Mouse (Mus musculus) mouse embryonic stem cell (cell line): Measurements from ENCODE around the gene Gm6614.
"Not testable (repeated sequence)": the region's sequence is repeated elsewhere in the genome, so short reads cannot be mapped to it uniquely, and the experiment has no call there.

Source experiments
- in situ Hi-C, 2 experiments: fragments of 300-500 bp; cut with MboI; formaldehyde crosslinking; loops; 1 replicate in 1 of 2; 3 replicates in 1 of 2; pipeline ENCODE4 v1.14.3; 2019 to 2020; ENCODE audit warnings: low sequenced_read_pairs in 2 of 2, low pct_unique_long_range_greater_than_20kb in 1 of 2, mixed read lengths in 1 of 2; ENCODE audit not compliant: unreplicated experiment in 1 of 2

The Gm6614 gene

GRCm38 (mm10) chr6:142011364-142011955 is at the start of gene Gm6614:
TSS of gene Gm6614 (minus strand) at chr6:142011414.
- in situ Hi-C loops: no loop called here

DNA sequence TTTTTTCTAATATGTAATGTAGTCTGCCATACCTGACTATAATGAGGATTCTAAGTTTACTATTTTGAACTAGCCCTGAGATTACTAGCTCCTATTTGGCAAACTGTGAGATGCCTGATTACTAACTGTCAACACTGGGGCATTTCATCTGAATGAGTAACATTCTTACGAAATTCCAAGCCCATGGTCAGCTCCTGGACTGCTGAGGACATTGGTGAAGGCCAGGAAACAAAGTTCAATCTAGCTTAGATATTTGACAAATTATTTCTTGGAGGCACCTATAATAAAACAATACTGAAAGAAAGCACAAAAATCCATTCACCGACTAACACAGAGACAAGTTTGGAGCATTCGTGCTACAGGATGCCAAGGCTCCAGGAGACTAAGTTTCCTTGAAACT is 47.1 kb upstream of the Gm6614 start:
- in situ Hi-C loops: not testable (repeated sequence)

DNA sequence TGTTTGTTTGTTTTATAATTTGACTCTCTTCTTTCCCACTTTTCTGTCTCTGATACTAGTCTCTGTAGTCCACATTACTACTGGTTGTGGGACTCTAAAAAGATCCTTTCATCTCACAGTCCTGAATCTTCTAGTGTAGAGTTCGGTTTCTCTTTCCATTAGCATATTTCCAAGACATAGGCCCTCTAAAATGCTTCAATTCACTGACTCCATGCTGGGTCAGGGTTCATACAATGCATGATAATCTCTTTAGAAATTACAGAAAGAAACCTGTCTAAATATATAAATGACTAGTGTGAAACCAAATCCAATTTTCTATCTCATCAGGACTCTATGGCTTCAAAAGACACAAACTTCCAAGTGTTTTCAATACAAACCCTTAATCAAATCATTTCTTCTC is 36.5 kb upstream of the Gm6614 start:
- in situ Hi-C loops: loop anchor here in 1 of 2 experiments (25.0 kb wide), 1 partner anchor 560 kb away; no protein-coding TSS in a partner anchor

- in situ Hi-C loops: loop anchor here in 1 of 2 experiments (25.0 kb wide), 1 partner anchor 558 kb away; no protein-coding TSS in a partner anchor
These were observed 34.5 kb upstream of the Gm6614 start for GRCm38 (mm10) chr6:142045746-142046145.

- in situ Hi-C loops: loop anchor here in 1 of 2 experiments (25.0 kb wide), 1 partner anchor 555 kb away; no protein-coding TSS in a partner anchor
These were observed 30.7 kb upstream of the Gm6614 start for GRCm38 (mm10) chr6:142041896-142042295.

DNA sequence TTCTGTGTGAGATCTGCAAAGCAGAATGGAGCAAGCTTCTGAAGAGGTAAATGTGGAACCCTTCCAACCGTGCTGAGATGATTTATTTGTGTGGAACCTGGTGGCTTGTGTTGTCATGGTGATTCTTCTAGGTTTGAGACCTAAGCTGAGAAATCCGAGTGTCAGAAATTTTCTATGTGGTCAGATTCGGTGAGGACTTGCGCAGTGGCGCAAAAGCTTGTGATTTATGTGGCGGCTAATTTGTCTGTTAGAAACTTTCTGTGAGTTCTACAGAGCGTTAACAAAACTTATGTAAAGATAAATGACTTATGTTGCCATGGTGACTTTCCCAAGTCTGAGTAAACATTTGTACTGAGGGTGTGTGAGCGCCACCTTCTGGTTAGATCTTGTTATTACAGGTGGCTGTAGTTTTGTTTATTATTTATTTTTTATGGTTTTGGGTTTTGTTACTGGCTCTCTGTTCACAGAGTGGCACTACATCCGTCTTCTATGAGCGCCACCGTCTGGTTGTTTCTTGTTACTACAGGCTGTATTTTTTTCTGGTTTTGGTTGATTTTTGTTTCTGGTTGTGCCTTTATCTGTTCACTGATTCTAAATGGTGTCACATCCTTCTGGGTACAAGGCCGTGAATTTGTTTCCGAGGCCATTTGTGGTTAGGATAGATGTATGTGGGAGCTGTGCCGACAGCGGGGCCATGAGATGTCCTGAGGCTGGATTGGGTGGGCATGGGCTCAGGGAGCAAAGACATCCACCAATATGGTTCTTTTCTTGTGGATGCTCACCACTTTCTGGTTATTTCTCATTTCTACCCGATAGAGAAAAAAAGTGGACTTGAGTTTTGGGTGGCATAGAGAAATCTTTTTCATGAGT is 29.3 kb upstream of the Gm6614 start:
- in situ Hi-C loops: loop anchor here in 1 of 2 experiments (25.0 kb wide), 1 partner anchor 553 kb away; no protein-coding TSS in a partner anchor

DNA sequence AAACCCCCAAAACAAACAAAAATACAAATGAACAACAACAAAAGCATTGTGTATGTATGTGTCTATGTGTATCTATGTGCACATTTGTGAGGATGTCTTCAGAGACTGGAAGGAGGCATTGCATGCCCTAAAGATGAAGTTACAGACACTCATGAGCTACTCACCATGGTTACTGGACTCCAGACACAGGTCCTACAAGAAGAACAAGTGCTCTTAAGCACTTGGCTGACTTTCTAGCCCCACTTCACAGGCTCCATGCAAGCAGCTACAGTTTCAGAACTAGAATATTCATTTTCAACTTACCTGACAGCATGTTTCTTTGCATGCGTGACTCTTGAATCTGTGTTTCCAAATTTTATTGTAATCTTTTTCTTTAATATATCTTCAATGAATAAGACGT is 24.6 kb upstream of the Gm6614 start:
- in situ Hi-C loops: loop anchor here in 1 of 2 experiments (25.0 kb wide), 1 partner anchor 548 kb away; no protein-coding TSS in a partner anchor

- in situ Hi-C loops: no loop called here
These were observed 10.5 kb upstream of the Gm6614 start for GRCm38 (mm10) chr6:142021671-142022070.

GRCm38 (mm10) chr6:141986772-141987171 is 24.4 kb downstream of the Gm6614 start:
- in situ Hi-C loops: no loop called here

DNA sequence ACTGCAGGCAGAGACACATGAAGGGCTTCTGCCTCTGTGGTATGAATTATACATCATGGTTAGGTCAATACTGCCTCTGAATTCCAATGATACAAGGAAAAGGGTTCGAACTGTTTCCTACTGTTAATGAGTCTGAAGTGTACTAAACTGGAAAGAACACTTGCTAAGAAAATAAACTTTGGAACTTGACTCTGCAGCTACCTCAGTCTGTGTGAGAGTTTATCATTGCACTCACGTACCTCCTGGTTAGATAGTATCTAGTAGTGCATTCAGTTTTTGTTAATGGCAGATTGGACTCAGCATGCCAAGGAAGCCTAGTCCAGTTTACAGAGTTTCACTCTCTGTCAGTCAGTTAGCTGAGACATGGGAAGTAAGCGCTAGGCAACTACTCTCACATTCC is 26.6 kb downstream of the Gm6614 start:
- in situ Hi-C loops: no loop called here

GRCm38 (mm10) chr6:141962420-141962819 is 48.8 kb downstream of the Gm6614 start:
- in situ Hi-C loops: no loop called here

DNA sequence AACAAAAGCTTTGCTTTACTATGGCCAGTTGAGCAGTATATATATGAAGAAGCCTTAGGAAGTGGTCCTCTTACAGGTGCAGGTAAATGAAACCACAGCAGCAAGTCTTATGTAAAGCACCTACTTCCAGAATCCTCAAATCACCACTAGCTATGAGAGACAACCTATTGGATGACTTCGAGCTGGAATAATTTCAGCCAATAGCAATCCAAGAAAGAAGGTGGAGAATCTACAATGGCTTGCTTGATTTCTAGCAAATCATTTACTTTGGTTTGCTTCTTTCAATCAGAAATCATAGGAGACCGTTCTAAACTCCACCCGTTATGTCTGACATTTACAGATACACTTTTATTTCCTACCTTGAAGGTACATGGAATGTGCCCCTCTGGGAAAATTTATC is 49.4 kb downstream of the Gm6614 start:
- in situ Hi-C loops: no loop called here

DNA sequence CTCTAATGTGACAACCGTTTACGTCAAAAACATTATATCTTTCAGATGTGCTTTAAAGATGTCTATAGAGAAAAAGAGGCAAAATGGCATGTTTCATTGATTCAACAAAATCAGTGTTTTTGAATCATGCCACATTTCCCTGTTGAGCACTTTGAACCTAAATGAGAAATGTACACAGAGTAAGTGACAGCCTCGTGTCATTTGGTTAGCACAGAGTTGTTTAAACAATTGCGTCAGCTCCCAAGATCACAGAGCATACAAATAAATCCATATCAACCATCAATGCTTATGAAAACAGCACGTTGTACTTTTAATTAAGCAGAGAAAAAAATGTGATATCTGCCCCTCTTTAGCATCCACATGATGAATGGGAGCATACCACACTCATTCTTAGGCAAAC is 50.7 kb downstream of the Gm6614 start:
- in situ Hi-C loops: no loop called here

DNA sequence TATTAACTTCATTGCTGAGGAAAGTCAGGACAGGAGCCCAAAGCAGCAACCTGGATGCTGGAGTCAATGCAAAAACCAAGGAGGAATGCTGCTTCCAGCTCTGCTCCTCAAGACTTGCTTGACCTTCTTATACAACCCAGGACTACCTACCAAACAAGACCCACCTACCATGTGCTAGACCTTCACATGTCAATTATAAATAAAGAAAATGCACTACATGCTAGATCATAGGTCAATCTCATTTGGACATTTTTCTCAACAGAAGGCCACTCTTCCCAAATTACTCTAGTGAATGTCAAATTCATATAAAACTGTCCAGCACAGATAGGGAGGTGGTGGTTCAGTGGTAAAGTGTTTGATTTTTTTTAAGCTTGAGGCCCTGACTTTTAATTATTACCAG is 64.4 kb downstream of the Gm6614 start, which contains the start of gene Slco1a1:
TSS of gene Slco1a1 (minus strand) at position 101 of the 400 bp plus-strand sequence.
- in situ Hi-C loops: no loop called here

GRCm38 (mm10) chr6:141940451-141940850 is 70.8 kb downstream of the Gm6614 start:
- in situ Hi-C loops: no loop called here
